Mouse (Mus musculus): Measurements from ENCODE around the gene Fgfr4. TPM values are rescaled to one million over a fixed set of nuclear protein-coding genes. Genes with fewer than 3 reads are reported as not detected.
A peak's percentile ranks its signal among the peaks of the same experiment; 100 is the strongest.

Fgfr4 gene
- total RNA-seq, 1 experiment: 1.8 TPM

DNA sequence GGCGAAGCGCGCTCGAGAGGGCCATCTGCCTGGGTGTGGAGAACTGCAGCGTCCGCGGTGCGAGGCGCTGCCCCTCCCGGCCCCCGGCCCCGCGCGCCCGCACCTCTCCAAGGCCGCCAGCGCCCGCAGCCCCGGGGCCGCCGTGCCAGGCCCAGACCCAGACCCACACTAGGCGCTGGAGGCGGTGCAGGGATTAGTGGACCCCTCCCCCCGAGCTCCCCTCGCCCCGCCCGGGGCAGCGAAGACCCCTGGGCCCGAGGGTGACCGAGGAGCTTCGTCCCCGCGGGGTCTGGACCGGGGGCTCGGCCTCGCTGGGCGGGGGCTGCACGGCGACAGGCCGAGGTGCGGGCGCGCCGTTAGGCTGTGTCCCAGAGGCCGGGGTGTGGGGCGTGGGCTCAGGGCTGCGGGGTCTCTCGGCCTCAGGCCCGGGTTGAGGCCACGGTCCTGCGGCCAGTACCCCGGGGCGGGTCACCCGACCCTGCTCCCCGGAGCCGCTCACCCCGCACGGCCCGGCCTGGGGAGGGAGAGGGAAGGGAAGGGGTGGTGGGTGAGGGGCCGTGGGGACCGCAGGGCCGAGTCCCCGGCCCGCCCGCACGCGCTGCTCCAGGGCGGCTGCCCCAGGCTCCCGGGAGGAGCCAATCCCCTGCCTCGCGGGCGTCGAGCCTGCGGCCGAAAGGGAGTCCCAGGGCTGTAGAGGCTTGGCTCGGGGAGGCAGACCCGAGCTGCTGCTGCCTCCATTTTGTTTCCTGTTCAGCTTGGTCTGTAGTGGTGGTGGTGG, 57.9 kb downstream of the Fgfr4 start:
- no peak for TF ChIP-seq ZNF384 (IDR thresholded peaks at IDR 0.05; ENCODE audit: low read depth, low read length)
- no peak for TF ChIP-seq HCFC1 (IDR thresholded peaks at IDR 0.05; ENCODE audit: borderline replicate concordance, insufficient read depth, low read length)
- TF ChIP-seq CHD2 (IDR thresholded peaks at IDR 0.05; ENCODE audit: low read depth, low read length): no peak
- no peak for TF ChIP-seq MAFK (IDR thresholded peaks at IDR 0.05; ENCODE audit: insufficient read depth, low read depth, low read length)
- TF ChIP-seq ZC3H11A (IDR thresholded peaks at IDR 0.05; ENCODE audit: borderline replicate concordance, low read depth, low read length): no peak
- peaks cover 15% of the 10 kb centered on the region for H3K36me3 ChIP-seq (ENCODE audit: control insufficient read depth, insufficient read depth, low read length, poor library complexity, severe bottlenecking)
- H3K27ac ChIP-seq (ENCODE audit: insufficient read depth, low read depth, low read length, poor library complexity, severe bottlenecking): peak overlapping the region; percentile 97
- H3K9me3 ChIP-seq (ENCODE audit: control insufficient read depth, insufficient read depth, low read depth, low read length): no peaks in the 10 kb centered on the region
- H3K4me3 ChIP-seq (ENCODE audit: insufficient read depth in 1 of 2, low read depth in 1 of 2, low read length in 2 of 2, poor library complexity in 1 of 2, severe bottlenecking in 1 of 2): peak overlapping the region; percentile 74 to 88
- H3K9ac ChIP-seq (ENCODE audit: insufficient read depth, low read depth, low read length, poor library complexity, severe bottlenecking): peak overlapping the region; percentile 96
- DNase-seq (ENCODE audit: low read depth, low spot score): no peak
- in situ Hi-C loops (cut with MboI; ENCODE audit: low sequenced_read_pairs in 2 of 2, unreplicated experiment in 2 of 2): no loop called here
- H3K4me1 ChIP-seq (ENCODE audit: control insufficient read depth in 2 of 2, insufficient read depth in 2 of 2, low read length in 2 of 2, poor library complexity in 1 of 2): peaks cover 9 to 22% of the 10 kb centered on the region in 2 experiments

- in situ Hi-C loops (cut with MboI; ENCODE audit: low sequenced_read_pairs in 2 of 2, unreplicated experiment in 2 of 2): no loop called here
- Histone ChIP-seq H3K4me1 (ENCODE audit: control insufficient read depth in 2 of 2, insufficient read depth in 2 of 2, low read length in 2 of 2, poor library complexity in 1 of 2) (peaks cover 10 to 22% of the 10 kb centered on the region in 2 experiments), H3K36me3 (ENCODE audit: control insufficient read depth, insufficient read depth, low read length, poor library complexity, severe bottlenecking) (peaks cover 18% of the 10 kb centered on the region), H3K4me3 (ENCODE audit: insufficient read depth in 1 of 2, low read depth in 1 of 2, low read length in 2 of 2, poor library complexity in 1 of 2, severe bottlenecking in 1 of 2) (peak overlapping the region; percentile 74 to 88), H3K9ac (ENCODE audit: insufficient read depth, low read depth, low read length, poor library complexity, severe bottlenecking) (peak overlapping the region; percentile 96), H3K27ac (ENCODE audit: insufficient read depth, low read depth, low read length, poor library complexity, severe bottlenecking) (peak overlapping the region; percentile 97), H3K9me3 (ENCODE audit: control insufficient read depth, insufficient read depth, low read depth, low read length) (no peaks in the 10 kb centered on the region)
- DNase-seq (ENCODE audit: low read depth, low spot score): no peak
- TF ChIP-seq ZNF384 (IDR thresholded peaks at IDR 0.05; ENCODE audit: low read depth, low read length) (no peak), HCFC1 (IDR thresholded peaks at IDR 0.05; ENCODE audit: borderline replicate concordance, insufficient read depth, low read length) (no peak), MAFK (IDR thresholded peaks at IDR 0.05; ENCODE audit: insufficient read depth, low read depth, low read length) (no peak), CHD2 (IDR thresholded peaks at IDR 0.05; ENCODE audit: low read depth, low read length) (no peak), ZC3H11A (IDR thresholded peaks at IDR 0.05; ENCODE audit: borderline replicate concordance, low read depth, low read length) (no peak)
These were observed 58.5 kb downstream of the Fgfr4 start for GRCm38 (mm10) chr13:55210971-55211220.

- Histone ChIP-seq H3K9me3 (ENCODE audit: control insufficient read depth, insufficient read depth, low read depth, low read length) (no peaks in the 10 kb centered on the region), H3K36me3 (ENCODE audit: control insufficient read depth, insufficient read depth, low read length, poor library complexity, severe bottlenecking) (peaks cover 23% of the 10 kb centered on the region), H3K27ac (ENCODE audit: insufficient read depth, low read depth, low read length, poor library complexity, severe bottlenecking) (peak overlapping the region; percentile 97), H3K9ac (ENCODE audit: insufficient read depth, low read depth, low read length, poor library complexity, severe bottlenecking) (peak overlapping the region; percentile 96), H3K4me1 (ENCODE audit: control insufficient read depth in 2 of 2, insufficient read depth in 2 of 2, low read length in 2 of 2, poor library complexity in 1 of 2) (peaks cover 10 to 22% of the 10 kb centered on the region in 2 experiments), H3K4me3 (ENCODE audit: insufficient read depth in 1 of 2, low read depth in 1 of 2, low read length in 2 of 2, poor library complexity in 1 of 2, severe bottlenecking in 1 of 2) (peak overlapping the region; percentile 88 to 91)
- in situ Hi-C loops (cut with MboI; ENCODE audit: low sequenced_read_pairs in 2 of 2, unreplicated experiment in 2 of 2): no loop called here
- no peak for DNase-seq (ENCODE audit: low read depth, low spot score)
- TF ChIP-seq HCFC1 (IDR thresholded peaks at IDR 0.05; ENCODE audit: borderline replicate concordance, insufficient read depth, low read length) (peak; percentile 32; the same call in 1 of the 2 replicates), ZNF384 (IDR thresholded peaks at IDR 0.05; ENCODE audit: low read depth, low read length) (no peak), ZC3H11A (IDR thresholded peaks at IDR 0.05; ENCODE audit: borderline replicate concordance, low read depth, low read length) (no peak), MAFK (IDR thresholded peaks at IDR 0.05; ENCODE audit: insufficient read depth, low read depth, low read length) (no peak), CHD2 (IDR thresholded peaks at IDR 0.05; ENCODE audit: low read depth, low read length) (no peak)
These were observed 59.0 kb downstream of the Fgfr4 start for GRCm38 (mm10) chr13:55211221-55212010.

DNA sequence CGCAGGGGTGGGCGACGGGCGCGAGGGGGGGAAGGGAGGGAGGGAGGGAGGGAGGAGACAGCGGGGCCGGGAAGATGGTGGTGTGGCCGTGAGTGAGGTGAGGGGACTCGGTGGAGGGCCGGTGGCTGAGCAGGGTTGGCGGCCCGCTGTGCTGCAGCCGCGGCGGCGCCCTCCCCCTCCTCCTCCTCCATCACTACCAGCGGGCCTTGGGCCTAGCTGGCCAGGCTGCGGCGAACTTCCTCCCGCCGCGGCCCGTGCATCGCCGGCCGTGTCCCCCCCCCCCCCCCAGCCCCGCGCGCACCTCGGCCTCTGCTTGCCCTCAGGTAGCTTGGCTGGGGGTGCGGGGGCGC, 59.5 kb downstream of the Fgfr4 start:
- H3K4me1 ChIP-seq (ENCODE audit: control insufficient read depth in 2 of 2, insufficient read depth in 2 of 2, low read length in 2 of 2, poor library complexity in 1 of 2): peaks cover 10 to 22% of the 10 kb centered on the region in 2 experiments
- no peak for TF ChIP-seq ZC3H11A (IDR thresholded peaks at IDR 0.05; ENCODE audit: borderline replicate concordance, low read depth, low read length)
- no peak for TF ChIP-seq CHD2 (IDR thresholded peaks at IDR 0.05; ENCODE audit: low read depth, low read length)
- no peak for TF ChIP-seq HCFC1 (IDR thresholded peaks at IDR 0.05; ENCODE audit: borderline replicate concordance, insufficient read depth, low read length)
- no peak for TF ChIP-seq ZNF384 (IDR thresholded peaks at IDR 0.05; ENCODE audit: low read depth, low read length)
- no peak for TF ChIP-seq MAFK (IDR thresholded peaks at IDR 0.05; ENCODE audit: insufficient read depth, low read depth, low read length)
- no peaks in the 10 kb centered on the region for H3K9me3 ChIP-seq (ENCODE audit: control insufficient read depth, insufficient read depth, low read depth, low read length)
- in situ Hi-C loops (cut with MboI; ENCODE audit: low sequenced_read_pairs in 2 of 2, unreplicated experiment in 2 of 2): no loop called here
- H3K4me3 ChIP-seq (ENCODE audit: insufficient read depth in 1 of 2, low read depth in 1 of 2, low read length in 2 of 2, poor library complexity in 1 of 2, severe bottlenecking in 1 of 2): peak overlapping the region; percentile 88 to 91
- H3K27ac ChIP-seq (ENCODE audit: insufficient read depth, low read depth, low read length, poor library complexity, severe bottlenecking): peak overlapping the region; percentile 95
- peaks cover 23% of the 10 kb centered on the region for H3K36me3 ChIP-seq (ENCODE audit: control insufficient read depth, insufficient read depth, low read length, poor library complexity, severe bottlenecking)
- DNase-seq (ENCODE audit: low read depth, low spot score): no peak
- peak overlapping the region; percentile 87 for H3K9ac ChIP-seq (ENCODE audit: insufficient read depth, low read depth, low read length, poor library complexity, severe bottlenecking)

Data from ES-E14 (cell line).